Mouse (Mus musculus) intestine, embryonic 16.5 days (tissue): Measurements from ENCODE around the gene Med12l. TPM values are rescaled to one million over a fixed set of nuclear protein-coding genes. Genes with fewer than 3 reads are reported as not detected.

Experiments used
- ATAC-seq: fragments of 200-750 bp; cut with Nextera tagmentation; 2 replicates; pipeline ENCODE4 v1.8.0; 2017; ENCODE audit warnings: moderate TSS enrichment, moderate library complexity
- H3K27ac ChIP-seq: fragments of 300-500 bp; sonication (generic); 2 replicates; pipeline ENCODE4 v1.5.1; 2014; ENCODE audit warnings: mild to moderate bottlenecking, low read length
- H3K27me3 ChIP-seq: fragments of 300-500 bp; sonication (generic); replicated peaks from 2 replicates; pipeline ENCODE4 v1.6.1; 2014; ENCODE audit warnings: low read length, control low read depth, mixed read lengths; ENCODE audit not compliant: control insufficient read depth, insufficient read depth
- H3K36me3 ChIP-seq: fragments of 300-500 bp; sonication (generic); 2 replicates; pipeline ENCODE4 v1.6.1; 2014; ENCODE audit warnings: low read length, control low read depth; ENCODE audit not compliant: control insufficient read depth, insufficient read depth
- H3K4me1 ChIP-seq: fragments of 300-500 bp; sonication (generic); 2 replicates; pipeline ENCODE4 v1.6.1; 2014; ENCODE audit warnings: low read length, control low read depth, mixed read lengths; ENCODE audit not compliant: control insufficient read depth, insufficient read depth
- H3K4me2 ChIP-seq: fragments of 300-500 bp; sonication (generic); 2 replicates; pipeline ENCODE4 v1.6.1; 2014; ENCODE audit warnings: low read depth, low read length, control low read depth
- H3K4me3 ChIP-seq: fragments of 300-500 bp; sonication (generic); 2 replicates; pipeline ENCODE4 v1.5.1; 2014; ENCODE audit warnings: mild to moderate bottlenecking, low read length
- H3K9ac ChIP-seq: fragments of 300-500 bp; sonication (generic); 2 replicates; pipeline ENCODE4 v1.6.1; 2014; ENCODE audit warnings: low read depth, low read length
- H3K9me3 ChIP-seq: fragments of 300-500 bp; sonication (generic); 2 replicates; pipeline ENCODE4 v1.6.1; 2016; ENCODE audit warnings: low read length, control low read depth; ENCODE audit not compliant: control insufficient read depth
- WGBS: fragments of 180-500 bp; shearing (Covaris S2); extraction: QIAGEN DNeasy Blood & Tissue Kit; methylation state at CpG from one replicate; pipeline ENCODE4 v1.1.7; 2014; 5-methylcytosine and 5-hydroxymethylcytosine counted together
- polyA plus RNA-seq: library from polyadenylated mRNA; unstranded; fragments of >200 nt; fragmentation: Nextera tagmentation; extraction: Ambion mirVana; gene quantifications from 2 replicates; pipeline ENCODE4 v1.2.1, GENCODE M21; 2015

Med12l gene
- polyA plus RNA-seq, 1 experiment from 2014 or later: 0.65 TPM

GRCm38 (mm10) chr3:59016501-59016900, 10.9 kb downstream of the Med12l start:
- WGBS: 79% methylated on average over 9 of the region's 9 CpGs
- Histone ChIP-seq H3K27me3 (no peaks in the 10 kb centered on the region), H3K27ac (no peak overlapping the region)

DNA sequence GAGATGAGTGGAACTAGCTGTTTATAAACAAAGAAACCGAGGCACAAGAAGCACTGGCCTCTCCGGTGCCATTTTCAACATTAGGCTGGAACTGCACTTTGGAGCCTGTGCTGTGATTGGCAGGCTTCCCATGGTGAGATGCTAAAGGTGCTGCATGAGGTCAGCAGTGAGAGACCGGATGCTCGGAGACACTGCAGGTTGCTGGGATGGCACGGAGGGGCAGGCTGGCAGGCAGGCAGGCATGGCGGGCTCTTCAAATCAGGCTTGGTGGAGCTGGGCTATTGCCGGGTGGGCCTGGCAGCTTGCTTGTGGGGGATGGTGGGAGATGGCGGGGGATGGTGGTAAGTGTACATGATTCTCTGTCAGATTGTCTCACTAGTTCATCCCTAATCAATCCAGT, 15.6 kb downstream of the Med12l start:
- no peaks in the 10 kb centered on the region for H3K9me3 ChIP-seq
- no peak overlapping the region for H3K4me3 ChIP-seq
- no peak overlapping the region for H3K9ac ChIP-seq
- H3K4me1 ChIP-seq: no peaks in the 10 kb centered on the region
- ATAC-seq: no peak
- no peak overlapping the region for H3K27ac ChIP-seq
- H3K27me3 ChIP-seq: no peaks in the 10 kb centered on the region
- no peaks in the 10 kb centered on the region for H3K36me3 ChIP-seq
- no peak overlapping the region for H3K4me2 ChIP-seq
- 49% methylated on average over 8 of the region's 8 CpGs for WGBS

More at GRCm38 (mm10) chr3:59016501-59016900, 10.9 kb downstream of the Med12l start:
- Histone ChIP-seq H3K9me3 (no peaks in the 10 kb centered on the region), H3K36me3 (no peaks in the 10 kb centered on the region), H3K4me1 (no peaks in the 10 kb centered on the region), H3K9ac (no peak overlapping the region), H3K4me2 (no peak overlapping the region), H3K4me3 (no peak overlapping the region)
- ATAC-seq: no peak

DNA sequence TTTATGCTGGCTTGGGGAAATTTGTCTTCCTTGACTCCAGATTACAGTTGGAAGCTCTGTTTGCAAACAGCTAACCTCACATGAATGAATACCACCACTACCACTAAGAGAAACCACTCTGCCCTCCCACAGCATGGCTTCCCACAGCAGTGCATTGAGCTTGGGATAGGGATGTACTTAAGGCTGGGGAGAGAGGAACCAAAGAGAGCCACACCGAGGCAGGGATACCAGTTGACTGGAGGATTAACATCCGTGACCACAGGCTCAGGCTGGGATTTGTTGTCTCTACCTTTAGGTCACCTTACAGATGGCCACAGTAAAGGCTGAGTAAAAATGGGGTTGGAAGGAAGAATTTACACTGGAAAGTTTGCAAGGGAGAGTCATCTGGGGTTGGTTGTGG, 16.6 kb downstream of the Med12l start:
- Histone ChIP-seq H3K9me3 (no peaks in the 10 kb centered on the region), H3K4me3 (no peak overlapping the region), H3K9ac (no peak overlapping the region), H3K27me3 (no peaks in the 10 kb centered on the region), H3K27ac (no peak overlapping the region), H3K36me3 (no peaks in the 10 kb centered on the region), H3K4me1 (no peaks in the 10 kb centered on the region), H3K4me2 (no peak overlapping the region)
- ATAC-seq: no peak
- WGBS: 79% methylated on average over 2 of the region's 2 CpGs

- Histone ChIP-seq H3K4me3 (no peak overlapping the region), H3K4me1 (no peaks in the 10 kb centered on the region), H3K27ac (no peak overlapping the region), H3K27me3 (no peaks in the 10 kb centered on the region), H3K4me2 (no peak overlapping the region), H3K36me3 (no peaks in the 10 kb centered on the region), H3K9me3 (no peaks in the 10 kb centered on the region), H3K9ac (no peak overlapping the region)
- ATAC-seq: no peak
- 93% methylated on average over 14 of the region's 14 CpGs for WGBS
These were observed 17.3 kb downstream of the Med12l start for GRCm38 (mm10) chr3:59022971-59023370.

- Histone ChIP-seq H3K36me3 (no peaks in the 10 kb centered on the region), H3K4me3 (no peak overlapping the region), H3K4me2 (no peak overlapping the region), H3K9me3 (no peaks in the 10 kb centered on the region), H3K4me1 (no peaks in the 10 kb centered on the region), H3K27ac (no peak overlapping the region), H3K9ac (no peak overlapping the region), H3K27me3 (no peaks in the 10 kb centered on the region)
- 56% methylated on average over 14 of the region's 14 CpGs for WGBS
- ATAC-seq: no peak
These were observed 19.0 kb downstream of the Med12l start for GRCm38 (mm10) chr3:59024531-59025192.

DNA sequence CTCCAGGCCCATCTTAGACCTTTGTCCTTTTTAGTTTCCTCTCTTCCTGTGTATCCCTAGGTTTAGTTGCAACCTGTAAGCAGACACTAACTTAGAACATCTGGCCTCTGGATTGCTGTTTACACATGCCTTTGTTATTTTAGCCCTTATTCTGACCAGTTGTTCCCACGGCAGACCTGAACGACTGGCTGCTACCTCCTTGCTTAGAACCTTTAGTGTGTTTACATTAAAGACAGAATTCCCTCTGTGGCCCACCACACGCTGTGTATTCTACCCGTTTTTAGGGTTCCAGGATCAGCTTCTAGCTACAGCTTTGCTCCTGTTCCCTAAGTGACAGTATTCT, 19.5 kb downstream of the Med12l start:
- Histone ChIP-seq H3K36me3 (no peaks in the 10 kb centered on the region), H3K4me1 (no peaks in the 10 kb centered on the region), H3K9ac (no peak overlapping the region), H3K4me2 (no peak overlapping the region), H3K27ac (no peak overlapping the region), H3K27me3 (no peaks in the 10 kb centered on the region), H3K4me3 (no peak overlapping the region), H3K9me3 (no peaks in the 10 kb centered on the region)
- WGBS: 37% methylated on average over 4 of the region's 4 CpGs
- no peak for ATAC-seq

DNA sequence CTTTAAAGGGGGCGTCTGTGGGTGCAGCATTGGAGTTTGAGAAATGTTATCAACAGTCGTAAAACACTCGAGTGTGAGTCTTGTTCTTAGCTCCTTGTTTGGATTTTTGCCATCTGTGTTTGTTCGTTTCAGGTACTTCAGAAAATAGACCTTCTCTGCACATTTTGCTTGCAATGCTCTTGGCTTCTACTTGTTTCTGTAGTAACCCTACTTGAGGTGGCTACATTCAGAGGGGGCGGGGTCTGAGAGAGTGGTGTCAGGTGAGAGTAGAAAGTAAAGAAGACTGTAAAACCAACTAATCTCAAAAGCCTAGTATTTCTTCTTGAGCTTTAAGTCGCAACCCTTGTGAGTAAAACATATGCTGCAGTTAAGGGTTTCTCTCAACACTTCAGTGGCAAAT, 23.1 kb downstream of the Med12l start:
- Histone ChIP-seq H3K9me3 (no peaks in the 10 kb centered on the region), H3K4me2 (no peak overlapping the region), H3K9ac (no peak overlapping the region), H3K27me3 (no peaks in the 10 kb centered on the region), H3K27ac (no peak overlapping the region), H3K4me3 (no peak overlapping the region), H3K36me3 (no peaks in the 10 kb centered on the region), H3K4me1 (no peaks in the 10 kb centered on the region)
- ATAC-seq: no peak
- WGBS: 46% methylated on average over 6 of the region's 6 CpGs

DNA sequence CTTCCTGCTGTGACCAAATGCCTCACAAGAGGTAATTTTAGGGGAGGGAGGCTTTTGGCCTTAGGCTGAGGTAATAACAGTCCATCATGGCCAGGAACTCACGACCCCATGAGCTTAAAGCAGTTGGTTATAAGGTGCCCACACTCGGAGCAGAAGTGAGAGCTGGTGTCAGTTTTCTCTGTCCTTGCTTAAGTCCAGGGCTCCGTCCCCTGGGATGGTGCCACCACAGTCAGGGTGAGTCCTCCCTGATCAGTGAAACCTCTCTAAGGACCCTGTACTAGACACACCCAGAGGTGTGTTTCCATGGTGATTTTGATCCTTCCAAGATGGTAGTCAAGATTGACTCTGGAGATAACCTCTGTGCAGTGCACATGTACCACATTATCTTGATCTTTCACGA, 25.4 kb downstream of the Med12l start:
- no peak overlapping the region for H3K27ac ChIP-seq
- WGBS: 64% methylated on average over 4 of the region's 4 CpGs
- H3K4me2 ChIP-seq: no peak overlapping the region
- no peaks in the 10 kb centered on the region for H3K9me3 ChIP-seq
- ATAC-seq: no peak
- no peaks in the 10 kb centered on the region for H3K4me1 ChIP-seq
- H3K36me3 ChIP-seq: no peaks in the 10 kb centered on the region
- no peaks in the 10 kb centered on the region for H3K27me3 ChIP-seq
- H3K4me3 ChIP-seq: no peak overlapping the region
- no peak overlapping the region for H3K9ac ChIP-seq

GRCm38 (mm10) chr3:59041487-59041886, 35.9 kb downstream of the Med12l start:
- 83% methylated on average over 6 of the region's 6 CpGs for WGBS
- H3K27ac ChIP-seq: no peak overlapping the region
- H3K4me2 ChIP-seq: no peak overlapping the region
- H3K27me3 ChIP-seq: no peaks in the 10 kb centered on the region
- no peak for ATAC-seq
- no peak overlapping the region for H3K9ac ChIP-seq
- H3K4me1 ChIP-seq: no peaks in the 10 kb centered on the region
- no peak overlapping the region for H3K4me3 ChIP-seq
- no peaks in the 10 kb centered on the region for H3K36me3 ChIP-seq
- H3K9me3 ChIP-seq: no peaks in the 10 kb centered on the region

DNA sequence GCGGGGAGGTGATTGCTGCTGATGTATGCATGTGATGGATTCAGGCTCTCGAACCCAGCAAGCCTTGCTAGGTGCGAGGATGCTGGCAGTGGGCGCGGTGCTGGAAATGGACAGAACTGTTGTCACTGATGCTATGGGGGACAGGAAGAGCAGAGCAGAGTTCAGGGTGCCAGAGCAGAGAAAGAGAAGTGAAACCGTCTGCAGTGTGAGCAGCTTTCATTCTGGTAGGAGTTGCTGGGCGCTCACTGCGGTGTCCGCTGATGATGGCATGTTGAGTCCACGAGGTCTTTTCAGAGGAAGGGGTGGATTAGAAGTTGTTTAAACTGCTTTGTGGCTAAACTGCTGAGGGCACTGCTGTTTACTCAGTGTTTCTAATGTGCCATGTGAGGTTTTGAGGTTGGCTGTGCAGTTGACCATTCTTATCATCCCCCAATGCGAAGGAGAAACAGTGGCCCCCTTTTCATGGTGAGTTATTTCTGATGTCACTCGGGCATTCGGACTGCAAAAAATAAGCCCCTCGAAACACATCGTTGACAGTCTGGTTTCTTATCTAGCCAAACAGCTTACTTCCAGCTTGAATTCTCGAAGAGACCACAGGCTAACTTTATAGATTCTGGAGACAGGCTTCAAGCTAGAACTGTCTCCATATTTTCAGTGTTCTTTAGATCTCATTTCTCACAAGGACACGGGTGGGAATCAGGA, 49.4 kb downstream of the Med12l start:
- Histone ChIP-seq H3K4me3 (no peak overlapping the region), H3K9ac (no peak overlapping the region), H3K4me2 (no peak overlapping the region), H3K36me3 (no peaks in the 10 kb centered on the region), H3K27me3 (no peaks in the 10 kb centered on the region), H3K4me1 (no peaks in the 10 kb centered on the region), H3K9me3 (no peaks in the 10 kb centered on the region), H3K27ac (no peak overlapping the region)
- 73% methylated on average over 17 of the region's 17 CpGs for WGBS
- ATAC-seq: no peak
